Mouse (Mus musculus) MEL-GATA-1-ER (cell line): ENCODE data around the gene Usb1.

ENCODE experiments used
- DNase-seq: peaks from one replicate; pipeline ENCODE4 v3.0.0-alpha.2; 2012; ENCODE audit warnings: low read depth; ENCODE audit errors: extremely low read depth

Usb1 gene

DNA sequence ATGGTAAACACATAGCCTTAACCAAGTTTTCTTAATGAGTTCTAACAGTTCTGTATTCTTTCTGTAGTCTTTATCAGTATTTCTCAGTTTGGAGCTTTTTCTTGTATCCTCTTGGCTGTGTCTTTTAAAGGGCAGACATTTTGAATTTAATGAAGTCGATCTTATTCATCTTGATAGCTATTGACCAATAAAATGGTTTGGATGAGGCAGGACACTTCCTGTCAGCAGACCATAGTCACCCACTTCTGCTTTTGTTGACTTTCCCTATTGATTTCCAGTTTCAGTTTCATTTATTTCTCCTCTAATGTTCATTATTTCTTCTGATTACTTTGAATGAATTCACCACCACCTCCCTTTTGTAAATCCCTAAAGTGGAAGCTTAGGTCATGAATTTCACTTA, 3.6 kb downstream of the Usb1 start:
- DNase-seq, result no peak

DNA sequence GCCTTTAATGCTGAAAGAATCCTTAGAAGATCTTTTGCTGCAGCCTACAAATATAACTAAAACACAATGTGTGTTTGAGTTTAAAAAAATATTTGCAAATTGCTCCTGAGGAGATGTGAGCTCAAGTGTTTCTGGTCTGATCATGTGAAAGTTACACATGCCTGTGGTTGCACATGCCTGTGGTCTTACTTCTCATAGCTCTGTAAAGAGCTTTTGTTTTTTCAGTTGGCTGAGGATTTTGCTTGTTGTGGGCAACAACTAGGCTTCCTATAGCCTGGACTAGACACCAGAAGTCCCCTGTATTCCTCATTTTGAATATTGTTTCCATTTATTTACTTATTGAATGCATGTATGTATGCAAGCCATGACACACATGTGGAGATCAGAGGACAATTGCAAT, 4.3 kb downstream of the Usb1 start:
- no peak for DNase-seq

DNA sequence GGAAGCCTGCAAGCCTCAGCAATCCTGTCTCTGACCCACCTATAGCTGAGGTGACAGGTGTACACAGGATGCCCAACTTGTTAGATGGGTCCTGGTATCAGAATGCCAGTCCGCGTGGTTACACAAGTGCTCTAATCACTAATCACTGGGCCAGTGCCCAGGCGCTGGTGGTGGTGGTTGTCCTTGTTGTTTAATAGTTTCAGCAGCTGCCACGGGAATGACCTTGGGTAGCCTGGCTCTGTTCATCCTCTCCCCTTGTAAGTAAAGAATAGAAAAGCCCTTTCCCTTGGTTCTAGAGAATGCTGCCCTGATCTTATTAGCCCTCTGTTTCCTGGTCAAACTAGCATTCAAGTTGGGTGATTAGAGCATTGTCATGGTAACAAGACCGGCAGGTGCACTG, 9.6 kb downstream of the Usb1 start:
- no peak for DNase-seq

DNA sequence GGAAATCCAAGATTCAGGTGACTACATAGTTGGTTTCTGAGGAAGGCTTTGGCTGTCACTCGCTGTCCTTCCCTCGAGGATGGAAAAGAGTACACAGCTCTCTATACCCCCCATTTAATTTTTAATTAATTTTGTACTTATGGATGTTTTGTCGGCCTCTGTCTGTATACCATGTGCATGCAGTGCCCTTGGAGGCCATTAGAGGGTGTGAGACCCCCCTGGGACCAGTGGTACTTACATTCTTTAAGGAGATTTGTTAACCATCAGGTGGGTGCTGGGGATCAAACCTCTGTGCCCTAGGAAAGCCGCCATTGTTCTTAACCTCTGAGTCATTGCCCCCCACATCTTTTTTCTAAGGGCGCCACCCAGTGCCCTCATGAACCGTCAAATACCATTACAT, 12.6 kb downstream of the Usb1 start:
- DNase-seq, result no peak

DNA sequence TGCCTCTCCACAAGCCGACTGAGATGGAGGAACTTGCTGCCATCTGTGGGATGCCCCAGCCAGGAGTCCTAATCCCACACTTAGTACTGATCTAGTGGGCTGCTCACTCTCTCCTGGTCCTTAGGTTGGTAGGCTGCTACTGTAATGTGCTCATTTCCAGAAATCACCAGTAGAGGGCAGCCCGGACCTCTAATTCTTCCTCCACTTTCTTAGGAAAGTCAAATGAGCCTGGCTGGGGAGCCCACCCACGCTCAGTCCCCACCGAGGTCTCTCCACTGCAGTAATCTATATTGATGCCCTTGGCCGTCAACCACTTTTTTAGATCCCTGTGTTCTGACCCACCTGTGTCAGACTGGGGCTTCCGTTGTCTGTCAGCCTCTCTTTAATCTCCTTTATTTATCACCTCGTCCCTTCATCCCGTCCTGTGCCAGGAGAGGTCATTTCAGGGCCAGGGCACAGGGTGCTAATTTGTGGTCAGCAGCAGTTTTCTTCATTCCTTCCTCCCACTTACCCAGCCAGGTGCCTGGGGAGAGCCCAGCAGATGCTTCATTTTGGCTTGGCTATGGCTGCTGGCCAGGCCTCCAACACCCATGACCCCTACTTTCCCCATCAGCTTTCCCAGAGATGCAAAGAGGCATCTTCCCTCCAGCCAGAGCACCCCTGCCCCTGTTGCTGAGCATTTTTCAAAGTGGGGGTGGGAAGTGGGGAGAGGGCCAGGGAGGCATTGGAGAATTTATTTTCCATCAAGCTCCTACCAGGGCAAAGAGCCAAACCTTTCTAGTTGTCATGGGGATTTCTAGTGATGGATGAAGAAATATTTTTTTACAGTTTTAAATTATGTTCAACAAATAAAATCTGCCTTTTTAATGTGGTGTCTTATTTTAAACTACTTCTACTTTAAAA, 14.8 kb downstream of the Usb1 start:
- DNase-seq, result no peak

DNA sequence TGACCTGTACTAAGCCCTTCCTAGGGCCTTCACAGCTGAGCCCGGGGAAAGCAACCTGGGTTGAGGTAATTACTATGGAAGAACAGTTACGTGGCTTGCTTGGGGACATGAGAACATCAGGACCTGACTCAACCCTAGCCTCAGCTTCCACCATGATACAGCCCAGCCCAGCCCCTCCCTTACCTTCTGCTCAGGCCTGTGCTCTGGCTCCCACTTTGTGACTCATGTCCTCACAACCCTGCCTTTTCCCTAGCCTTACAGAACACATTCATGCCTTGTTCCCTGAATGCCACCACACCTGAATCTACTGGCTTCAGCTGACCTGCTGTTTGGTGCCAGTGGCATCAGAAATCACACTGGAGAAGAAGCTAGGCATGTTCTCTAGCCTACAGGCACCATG, 16.3 kb downstream of the Usb1 start:
- DNase-seq, result no peak

DNA sequence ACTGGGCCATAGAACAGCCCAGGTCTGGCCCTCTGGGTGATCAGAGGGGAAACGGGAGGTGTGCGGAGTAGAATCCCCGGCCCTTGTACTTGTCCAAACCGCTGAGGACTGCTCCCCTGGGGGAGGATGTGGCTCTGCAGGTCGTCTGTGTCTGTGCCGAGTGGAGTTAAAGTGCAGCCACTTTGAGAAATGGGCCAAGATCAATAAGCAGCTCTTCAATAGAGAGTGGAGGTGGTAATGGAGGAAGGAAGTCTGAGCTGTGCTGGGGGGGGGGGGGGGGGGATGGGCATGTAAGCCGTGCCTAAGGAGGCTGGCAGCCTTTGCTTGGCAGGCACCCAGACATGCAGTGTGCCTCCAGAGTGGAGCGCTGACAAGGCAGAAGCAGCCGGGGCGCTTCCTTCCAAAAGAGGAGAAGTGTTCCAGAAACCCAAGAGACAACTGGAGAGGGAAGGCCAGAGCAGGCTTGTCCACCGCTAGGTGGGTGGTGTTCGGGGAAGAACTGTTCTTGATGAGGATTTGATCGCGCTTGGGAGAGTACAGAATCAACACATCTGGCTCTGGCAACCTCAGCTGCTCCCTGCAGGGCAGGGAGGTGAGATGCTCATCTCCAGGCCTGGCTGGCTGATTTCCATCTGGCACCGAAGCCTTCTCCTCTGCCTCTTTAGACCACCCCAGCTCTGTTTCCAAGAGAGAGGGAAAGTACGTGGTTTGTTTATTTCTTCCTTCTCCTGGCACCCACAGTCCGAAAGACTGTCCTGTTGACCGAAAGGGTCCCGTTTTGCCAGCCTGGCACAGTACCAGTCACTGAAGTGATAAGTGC, 16.9 kb downstream of the Usb1 start:
- no peak for DNase-seq

DNA sequence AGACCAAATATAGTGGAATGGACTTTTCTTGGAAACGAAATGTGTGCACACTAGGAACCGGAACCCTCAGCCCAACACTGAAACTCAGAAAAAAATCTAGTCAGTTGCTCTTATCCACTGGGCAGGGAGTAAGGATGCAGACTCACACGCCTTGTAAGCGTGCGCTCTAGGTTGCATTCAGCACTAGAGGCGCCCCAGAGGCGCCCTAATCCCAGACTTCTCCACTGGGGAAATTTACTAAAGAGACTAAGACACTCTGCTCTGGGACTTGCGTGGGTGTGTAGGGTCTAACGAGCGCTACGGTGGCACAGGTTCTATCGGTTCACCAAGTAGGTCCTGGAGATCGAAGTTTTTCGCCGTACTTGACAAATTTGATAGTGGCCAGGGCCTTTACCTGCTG, 19.4 kb downstream of the Usb1 start:
- no peak for DNase-seq

DNA sequence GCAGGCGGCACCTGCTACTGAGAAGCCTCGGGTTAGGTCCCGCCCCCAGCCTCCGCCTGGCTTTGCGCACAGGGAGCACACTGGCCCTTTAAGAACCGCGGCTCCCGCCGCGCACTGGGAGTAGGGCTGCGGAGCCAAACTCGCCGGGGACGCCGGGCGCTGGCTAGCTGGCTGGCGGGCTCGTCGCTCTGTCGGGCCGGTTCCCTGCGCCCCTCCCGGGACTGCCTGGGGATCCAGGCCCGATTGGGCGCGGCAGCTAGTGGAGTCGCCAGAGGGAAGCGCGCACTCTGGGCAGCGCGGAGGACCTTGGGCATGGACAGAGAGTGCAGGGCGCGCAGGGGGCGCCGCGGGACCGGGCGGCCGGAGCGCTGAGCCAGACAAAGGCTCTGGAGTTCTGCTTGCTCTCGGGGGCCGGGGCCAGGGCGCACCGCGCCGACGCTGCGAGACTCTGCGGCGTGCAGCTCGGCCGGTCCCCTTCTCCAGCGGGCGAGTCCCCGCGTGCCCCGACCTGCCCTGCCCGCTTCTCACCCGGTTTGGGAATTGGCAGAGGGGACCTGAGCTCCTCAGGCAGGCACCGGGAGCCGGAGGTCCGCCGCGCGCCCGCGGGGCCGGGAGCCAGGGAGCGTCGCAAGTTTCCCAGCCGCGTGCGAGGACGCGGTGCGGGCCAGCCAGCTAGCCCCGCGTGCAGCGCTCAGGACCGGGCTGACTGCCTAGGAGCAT, 20.2 kb downstream of the Usb1 start, which contains the start of gene Mmp15:
Gene Mmp15 (plus strand): TSS at position 118 of the 720 bp plus-strand sequence.
- no peak for DNase-seq

DNA sequence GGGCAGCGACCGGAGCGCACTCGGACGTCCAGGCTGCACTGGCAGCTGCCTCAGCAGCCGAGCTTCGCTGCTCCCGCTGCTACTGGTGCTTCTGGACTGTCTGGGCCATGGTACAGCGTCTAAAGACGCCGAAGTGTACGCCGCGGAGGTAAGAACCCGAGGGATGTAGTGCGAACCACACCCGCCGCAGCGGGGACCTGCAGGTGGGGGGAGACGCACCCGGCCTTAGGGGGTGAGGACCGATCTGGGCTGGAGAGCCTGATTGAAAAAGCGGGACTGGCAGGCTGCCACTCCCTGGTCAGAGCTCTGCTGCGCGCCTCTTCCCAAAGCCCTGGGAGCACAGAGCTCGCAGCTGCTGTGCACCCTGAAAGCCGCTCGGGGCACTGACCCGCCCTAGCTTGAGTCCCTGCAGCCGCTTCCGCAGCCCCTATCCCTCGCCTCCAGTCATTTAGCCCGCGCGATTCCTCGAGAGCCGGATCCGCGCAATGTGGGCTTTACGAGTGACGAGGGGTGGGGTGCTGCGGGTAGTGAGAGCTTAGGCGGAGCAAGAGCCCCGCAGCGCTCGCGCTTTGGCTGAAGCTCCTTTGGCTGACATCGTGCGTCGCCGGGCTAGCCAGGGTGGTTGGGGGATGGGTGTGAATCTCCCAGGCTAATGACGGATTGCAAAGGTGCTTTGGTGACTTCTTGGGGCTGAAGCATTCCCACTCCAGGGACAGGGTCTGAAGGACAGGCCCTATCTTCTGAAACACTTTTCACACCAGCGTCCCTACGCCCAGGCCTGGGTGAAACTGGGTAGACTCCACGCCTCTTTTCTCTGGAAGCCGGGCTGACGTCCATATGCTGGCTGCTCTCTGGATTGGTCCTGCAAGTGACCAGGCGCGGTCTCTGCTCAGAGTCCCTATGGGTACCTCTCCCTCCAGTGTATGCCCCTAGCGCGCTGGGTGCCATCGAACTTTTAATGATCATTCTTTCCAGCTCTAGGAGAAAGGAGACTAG, 21.1 kb downstream of the Usb1 start:
- no peak for DNase-seq

DNA sequence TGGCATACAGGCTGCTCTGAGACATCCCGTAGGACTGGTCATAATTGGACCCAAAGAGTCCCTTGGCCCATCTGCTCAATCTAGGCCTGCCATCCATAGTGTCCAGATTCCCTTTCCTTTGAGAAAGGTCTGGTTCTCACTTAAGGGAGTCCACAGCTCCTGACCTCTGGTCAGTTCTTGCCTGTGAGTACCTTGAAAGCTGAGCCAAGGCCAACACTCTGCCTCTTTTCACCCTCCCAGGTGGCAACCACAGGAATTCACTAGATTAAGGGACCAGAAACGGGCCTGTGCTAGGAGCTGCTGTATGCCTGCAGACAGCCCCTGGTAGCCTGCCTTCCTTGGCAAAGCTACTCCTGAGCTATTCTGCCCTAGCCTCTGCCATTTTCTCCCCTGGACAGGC, 22.5 kb downstream of the Usb1 start:
- no peak for DNase-seq

DNA sequence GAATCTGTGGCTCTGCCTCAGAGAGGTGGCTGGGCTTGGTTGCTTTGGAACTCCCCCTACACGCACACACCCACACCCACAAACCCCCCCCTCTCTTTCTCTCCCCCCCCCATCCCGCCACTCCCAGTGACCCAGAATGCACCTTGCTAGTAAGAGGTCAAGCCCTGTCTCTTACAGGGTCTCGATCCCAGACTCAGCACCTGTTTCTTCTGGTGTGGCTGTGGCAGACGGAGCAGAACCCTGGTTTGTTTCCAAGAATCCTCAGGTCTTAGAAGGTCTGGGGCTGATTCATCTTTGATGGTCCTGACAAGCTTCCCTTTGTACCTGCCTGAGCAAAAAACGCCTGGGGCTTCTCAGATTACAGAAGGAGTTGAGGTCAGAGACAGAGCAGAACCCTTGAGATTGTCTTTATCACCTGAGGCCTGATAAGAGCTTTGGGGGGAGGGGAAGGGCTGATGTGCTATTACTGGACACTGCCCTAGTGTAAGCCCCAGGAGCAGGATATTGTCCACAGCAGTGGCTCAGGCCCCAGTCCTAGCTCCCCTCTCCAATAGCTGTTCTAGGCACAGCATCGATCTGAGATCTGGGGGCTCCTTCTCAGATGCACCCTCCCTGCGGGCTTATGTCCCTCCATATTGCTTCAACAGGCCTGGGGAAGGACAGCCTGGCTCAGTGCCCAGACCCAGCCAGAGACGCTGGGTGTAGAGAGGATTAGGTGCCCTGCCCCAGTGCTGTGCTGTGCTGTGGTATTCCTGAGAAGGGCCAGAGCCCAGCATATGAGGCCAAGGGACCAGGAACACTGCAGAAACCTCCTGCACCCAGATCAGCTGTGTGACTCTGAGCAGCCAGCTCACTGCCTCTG, 26.7 kb downstream of the Usb1 start:
- no peak for DNase-seq

DNA sequence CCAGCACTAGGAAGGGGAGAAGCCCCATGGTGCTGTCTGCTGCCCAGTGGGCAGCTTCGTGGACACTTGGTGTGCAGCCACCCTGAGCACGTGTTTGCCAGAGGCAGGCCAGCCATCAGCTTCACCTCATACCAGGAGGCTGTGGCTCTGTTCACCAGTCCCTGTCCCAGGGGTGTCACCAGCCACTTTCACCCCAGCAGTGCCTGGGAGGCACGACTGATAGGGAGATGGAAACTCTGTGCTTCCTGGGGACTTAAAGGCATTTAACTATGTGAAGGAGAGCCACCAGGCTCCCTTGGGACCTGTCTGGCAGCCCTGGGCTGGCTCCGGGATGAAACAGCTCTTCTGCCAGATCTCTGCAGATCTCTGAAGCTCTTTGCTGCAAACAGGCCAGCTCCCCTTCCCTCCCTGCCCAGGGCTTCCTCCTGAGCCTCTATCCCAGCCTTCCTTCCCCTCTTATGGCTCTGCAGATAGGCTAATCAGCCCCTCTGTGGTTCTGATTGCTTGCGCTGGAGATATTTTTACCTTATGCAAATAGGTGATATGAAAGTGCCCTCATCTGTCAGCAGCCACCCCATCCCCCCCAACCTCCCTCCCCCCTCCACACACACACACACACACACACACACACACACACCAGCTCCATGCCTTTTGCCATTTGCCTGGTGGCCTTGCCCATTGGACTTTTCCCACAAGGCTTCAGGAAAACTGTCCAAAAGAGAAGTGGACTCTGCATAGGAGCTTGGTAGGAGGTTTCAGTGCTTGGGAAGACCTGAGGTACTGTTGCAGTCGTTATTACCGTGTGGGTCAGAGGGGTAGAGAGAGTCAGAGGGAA, 28.3 kb downstream of the Usb1 start:
- DNase-seq, result no peak

DNA sequence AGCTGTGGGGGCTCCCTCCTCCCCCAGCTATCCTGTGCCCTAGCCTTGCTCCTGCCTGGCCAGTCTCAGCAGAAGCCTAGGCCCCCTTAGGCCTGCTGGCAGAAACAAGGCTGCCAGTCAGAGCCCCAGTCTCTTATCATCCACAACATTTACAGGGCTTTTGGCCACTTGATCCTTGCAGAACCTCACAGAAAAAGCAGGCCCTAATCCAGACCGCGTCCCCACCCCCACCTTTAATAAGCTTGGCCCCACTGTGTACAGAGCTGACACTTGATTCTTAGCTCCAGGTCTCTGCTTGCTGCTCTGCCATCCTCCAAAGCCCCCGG, 28.9 kb downstream of the Usb1 start:
- no peak for DNase-seq

DNA sequence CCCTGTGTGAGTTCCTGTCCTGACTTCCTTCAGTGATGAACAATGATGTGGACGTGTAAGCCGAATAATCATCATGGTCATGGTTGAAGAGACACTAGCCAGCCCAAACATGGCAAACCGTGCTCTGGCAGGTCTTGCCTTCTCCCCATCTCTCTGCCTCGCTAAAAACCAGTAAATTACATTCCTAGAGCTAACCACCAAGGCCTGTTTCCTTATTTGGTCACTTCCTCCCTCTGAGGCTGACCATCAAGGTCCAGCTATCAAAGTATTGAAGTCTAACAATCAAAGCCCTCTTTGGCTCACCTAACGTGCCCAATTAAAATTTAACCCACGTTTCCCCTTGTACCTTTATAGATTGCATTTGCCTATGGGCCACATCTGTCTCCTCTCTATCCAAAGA, 30.2 kb downstream of the Usb1 start:
- DNase-seq, result no peak

DNA sequence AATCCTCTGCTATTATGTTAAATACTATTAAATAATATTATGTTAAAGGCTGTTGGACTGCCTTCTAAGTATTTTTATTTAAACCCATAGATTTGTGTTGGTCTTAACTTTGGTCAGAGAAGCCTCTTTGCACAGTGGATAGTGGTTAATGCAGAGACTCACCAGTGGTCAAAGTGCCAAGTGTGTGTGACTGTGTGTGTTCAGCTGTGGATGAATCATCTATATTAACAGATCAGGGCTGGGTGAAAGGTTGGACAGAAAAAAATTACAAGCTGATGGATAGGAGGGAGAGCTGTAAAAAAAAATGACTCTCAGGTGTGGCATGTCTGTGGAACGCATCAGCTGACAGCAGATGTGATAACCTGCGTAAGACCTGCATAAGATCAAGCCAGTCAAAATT, 31.8 kb downstream of the Usb1 start:
- DNase-seq, result no peak

DNA sequence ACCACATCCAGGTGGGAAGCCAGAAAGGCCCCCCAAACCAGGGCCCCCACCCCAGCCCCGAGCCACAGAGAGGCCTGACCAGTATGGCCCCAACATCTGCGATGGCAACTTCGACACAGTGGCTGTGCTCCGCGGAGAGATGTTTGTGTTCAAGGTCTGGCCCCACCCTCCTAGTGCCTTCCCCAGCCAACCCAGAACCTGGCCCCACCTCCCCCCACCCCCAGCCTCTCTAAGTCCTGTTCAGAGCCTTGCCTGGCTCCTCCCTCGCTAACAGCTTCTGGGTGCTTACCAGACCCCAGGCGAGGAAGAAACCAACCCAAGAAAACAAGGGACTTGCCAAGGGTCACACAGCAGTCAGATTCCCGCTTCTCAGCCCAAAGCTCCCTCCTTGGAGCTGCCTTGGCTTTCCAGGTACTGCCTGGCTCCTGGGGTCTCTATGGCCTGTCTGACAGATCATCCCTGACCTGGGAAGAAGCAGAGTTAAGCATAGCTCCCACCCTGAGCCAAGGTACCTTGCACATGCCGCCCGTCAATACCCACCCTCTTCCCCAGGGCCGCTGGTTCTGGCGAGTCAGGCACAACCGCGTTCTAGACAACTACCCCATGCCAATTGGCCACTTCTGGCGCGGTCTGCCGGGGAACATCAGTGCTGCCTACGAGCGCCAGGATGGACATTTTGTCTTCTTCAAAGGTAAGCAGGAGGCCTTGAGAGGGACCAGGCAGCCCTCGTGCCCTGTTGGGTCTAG, 37.7 kb downstream of the Usb1 start:
- DNase-seq, result no peak

DNA sequence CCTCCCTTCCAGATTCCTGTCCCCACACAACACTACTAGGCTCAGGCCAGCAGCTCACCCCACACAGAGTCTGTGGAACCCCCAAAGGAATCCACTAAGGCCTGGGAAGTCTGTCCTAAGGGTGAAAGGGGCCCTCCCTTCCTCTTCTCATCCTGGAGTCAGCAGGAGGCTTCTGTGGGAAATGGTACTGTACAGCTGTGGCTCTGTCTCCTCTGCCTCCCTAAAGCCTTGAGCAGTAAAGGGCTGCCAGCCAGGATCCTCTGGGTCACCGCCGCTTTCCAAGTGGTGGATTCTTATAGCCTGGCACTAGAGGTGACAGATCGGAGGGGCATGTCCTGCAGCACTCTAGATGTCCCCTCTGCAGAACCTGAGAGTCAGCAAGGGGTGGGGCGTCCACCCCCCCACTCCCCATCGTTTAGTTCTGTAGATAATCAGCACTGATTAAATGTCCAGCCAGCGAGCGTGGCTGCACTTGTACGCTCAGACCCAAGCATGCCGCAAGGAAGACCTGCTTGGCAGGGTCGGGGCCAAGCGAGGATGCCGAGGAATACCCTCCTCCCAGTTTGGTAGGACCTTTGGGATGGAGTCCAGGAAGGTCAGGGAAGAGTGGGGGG, 41.4 kb downstream of the Usb1 start:
- DNase-seq, result no peak
